Mouse (Mus musculus) 416B (cell line): ENCODE measurements around the gene Mfrp.

Experiments used
- DNase-seq: peaks from one replicate; pipeline ENCODE4 v3.0.0; 2011; ENCODE audit warnings: low read depth

The Mfrp gene

GRCm38 (mm10) chr9:44101490-44101889 lies at the start of gene Mfrp:
Gene Mfrp (plus strand): TSS chr9:44101729.
- DNase-seq: no peak

GRCm38 (mm10) chr9:44052855-44053254 lies 48.7 kb upstream of the Mfrp start:
- DNase-seq: no peak

- DNase-seq: peak; percentile 12
These were observed 47.6 kb upstream of the Mfrp start for GRCm38 (mm10) chr9:44053936-44054335.

GRCm38 (mm10) chr9:44058606-44059005 lies 42.9 kb upstream of the Mfrp start:
- DNase-seq: no peak

DNA sequence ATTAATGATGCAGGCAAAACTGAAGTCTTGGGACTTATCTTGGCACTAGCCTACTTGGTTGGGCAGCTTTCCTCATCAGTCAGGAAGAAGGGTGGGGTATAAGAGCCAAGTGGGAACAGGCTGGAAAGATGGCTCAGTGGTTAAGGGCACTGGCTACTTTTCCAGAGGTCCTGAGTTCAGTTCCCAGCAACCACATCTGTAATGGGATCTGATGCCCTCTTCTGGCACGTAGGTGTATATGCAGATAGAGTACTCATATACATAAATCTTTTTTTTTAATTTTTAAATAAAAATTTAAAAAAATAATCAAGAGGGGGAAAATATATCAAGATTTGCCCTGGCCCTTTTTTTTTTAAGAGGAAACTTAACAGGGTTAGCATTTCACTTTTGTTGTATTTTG lies 36.4 kb upstream of the Mfrp start:
- no peak for DNase-seq

DNA sequence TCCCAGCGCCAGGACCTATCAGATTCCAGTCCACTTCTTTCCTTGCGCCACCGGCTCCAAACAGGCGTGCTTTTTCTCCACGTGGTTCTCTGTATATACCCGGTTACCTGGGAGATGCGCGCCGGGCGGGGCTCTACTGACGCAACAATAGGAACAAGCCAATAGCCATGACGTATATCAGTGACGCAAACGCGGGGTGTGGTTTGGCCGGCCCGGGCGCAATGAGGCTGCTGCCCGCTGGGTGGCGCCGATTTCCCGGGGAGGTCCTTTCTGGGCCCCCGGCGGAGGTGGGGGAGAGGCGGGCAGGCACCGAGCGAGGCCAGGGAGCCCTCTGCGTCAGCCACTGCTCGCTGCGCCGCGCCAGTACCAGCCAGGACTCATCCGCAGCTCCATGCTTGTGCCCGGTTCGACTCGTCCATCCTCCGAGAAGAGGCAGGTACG lies 34.7 kb upstream of the Mfrp start, which contains the start of gene Usp2:
Usp2 (plus strand) TSS at position 237 of the 441 bp plus-strand sequence.
- DNase-seq: peak; percentile 98

DNA sequence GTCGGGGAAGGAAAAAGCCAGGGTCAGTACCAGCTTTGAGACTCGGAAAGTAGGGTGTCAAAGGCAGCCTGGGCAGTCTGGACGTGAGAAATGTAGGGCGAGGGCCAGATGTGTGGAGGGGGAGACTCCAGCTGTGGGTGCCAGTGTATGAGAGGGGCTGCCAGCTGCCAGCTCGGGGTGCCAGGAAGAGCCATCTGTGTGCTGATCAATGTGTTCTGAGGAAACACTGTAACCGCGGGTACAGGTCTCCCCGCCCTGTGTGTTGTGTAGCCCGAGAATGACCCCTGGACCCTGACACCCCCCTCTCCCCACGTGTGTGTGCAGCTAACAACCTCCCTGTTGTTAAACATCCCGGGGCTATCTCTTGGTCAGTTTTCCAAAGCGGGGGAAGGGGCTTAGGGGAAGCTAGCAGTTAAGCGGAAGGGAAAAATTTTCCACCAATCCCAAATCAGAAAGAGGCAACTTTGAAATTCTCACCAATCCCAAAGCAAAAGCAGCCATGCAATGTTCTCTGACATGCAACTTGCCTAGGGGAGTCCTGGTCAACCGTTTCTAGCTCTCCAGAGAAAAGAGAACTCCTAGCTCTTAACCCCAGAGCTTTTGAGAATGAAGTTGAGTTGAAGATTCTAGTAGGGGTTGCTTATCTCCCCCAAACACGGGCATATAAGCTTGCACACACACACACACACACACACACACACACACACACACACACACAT lies 34.1 kb upstream of the Mfrp start:
- no peak for DNase-seq

- DNase-seq: no peak
These were observed 33.6 kb upstream of the Mfrp start for GRCm38 (mm10) chr9:44067960-44068330.

DNA sequence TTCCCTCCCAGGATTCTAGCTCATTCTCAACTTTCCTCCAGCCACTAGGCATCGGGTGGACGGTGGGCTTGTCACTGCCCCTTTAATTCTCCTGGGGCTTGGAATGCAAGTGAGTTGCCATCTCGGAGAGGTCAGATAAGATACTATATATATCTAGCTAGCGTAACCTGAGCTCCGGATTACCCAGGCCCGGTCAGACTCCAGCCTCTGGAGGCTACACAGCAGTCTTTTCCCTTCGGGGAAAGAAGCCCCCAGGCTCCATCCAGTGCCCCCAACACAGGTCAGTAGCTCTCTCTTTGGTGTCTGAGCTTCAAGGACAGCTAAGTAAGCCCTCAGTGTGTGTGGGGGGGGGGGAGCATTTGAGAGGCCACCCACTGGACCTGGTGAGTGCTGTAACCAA lies 32.3 kb upstream of the Mfrp start:
- DNase-seq: no peak

- DNase-seq: no peak
These were observed 31.3 kb upstream of the Mfrp start for GRCm38 (mm10) chr9:44070113-44070843.

GRCm38 (mm10) chr9:44070844-44071231 lies 30.7 kb upstream of the Mfrp start:
- DNase-seq: no peak

- no peak for DNase-seq
These were observed 29.5 kb upstream of the Mfrp start for GRCm38 (mm10) chr9:44071914-44072598.

DNA sequence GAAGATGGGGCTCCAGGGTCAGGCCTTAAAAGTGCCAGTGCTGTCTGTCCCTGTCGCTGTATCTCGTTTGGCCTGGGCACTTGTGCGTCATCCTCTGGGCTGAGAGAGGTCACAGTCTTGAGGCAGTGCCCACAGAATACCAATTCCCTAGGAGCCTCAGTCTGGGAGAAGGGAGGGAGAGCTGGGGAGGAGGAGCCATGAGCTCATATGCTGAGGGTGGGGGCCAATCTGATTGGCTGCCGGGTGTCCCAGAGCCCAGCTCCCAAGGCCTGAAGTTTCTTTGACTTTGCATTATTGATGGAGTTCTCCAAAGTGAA lies 29.0 kb upstream of the Mfrp start:
- no peak for DNase-seq

GRCm38 (mm10) chr9:44073115-44073514 lies 28.4 kb upstream of the Mfrp start:
- DNase-seq: no peak

- peak; percentile 77 for DNase-seq
These were observed 26.9 kb upstream of the Mfrp start for GRCm38 (mm10) chr9:44074395-44075275.

GRCm38 (mm10) chr9:44075276-44075995 lies 26.1 kb upstream of the Mfrp start:
- no peak for DNase-seq

GRCm38 (mm10) chr9:44075996-44076763 lies 25.3 kb upstream of the Mfrp start:
- no peak for DNase-seq

DNA sequence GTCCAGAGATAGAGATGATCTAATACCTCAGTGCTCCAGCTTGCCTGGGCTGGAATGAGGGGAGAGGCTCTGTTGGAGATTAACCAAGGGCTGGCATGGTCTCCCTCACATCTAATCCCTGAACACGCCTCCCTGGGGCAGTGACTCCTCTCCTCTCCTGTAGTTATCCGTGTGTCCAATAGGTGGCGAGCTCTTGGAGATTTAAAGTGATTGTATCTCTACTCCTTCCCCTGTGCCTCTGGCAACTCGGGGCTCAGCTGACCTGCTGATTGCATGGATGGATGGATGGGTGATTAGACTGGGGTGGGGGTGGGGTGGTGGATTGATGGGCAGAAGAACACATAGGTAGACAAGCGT lies 24.8 kb upstream of the Mfrp start:
- peak; percentile 77 for DNase-seq

- no peak for DNase-seq
These were observed 24.1 kb upstream of the Mfrp start for GRCm38 (mm10) chr9:44077266-44077910.

- no peak for DNase-seq
These were observed 23.3 kb upstream of the Mfrp start for GRCm38 (mm10) chr9:44078136-44078797.
